Mouse (Mus musculus): ENCODE data around the gene Scamp1.

Scamp1 gene

GRCm38 (mm10) chr13:94174577-94175279, 110.9 kb downstream of the Scamp1 start:
- DNase-seq = peak; percentile 66 to 69

- peak; percentile 79 for DNase-seq
These were observed 111.8 kb downstream of the Scamp1 start for GRCm38 (mm10) chr13:94173633-94174576.

GRCm38 (mm10) chr13:94172533-94173310, 112.9 kb downstream of the Scamp1 start:
- DNase-seq = no peak

GRCm38 (mm10) chr13:94171612-94172011, 114.0 kb downstream of the Scamp1 start:
- DNase-seq = no peak

- no peak for DNase-seq
These were observed 116.2 kb downstream of the Scamp1 start for GRCm38 (mm10) chr13:94169325-94169916.

- no peak for DNase-seq
These were observed 117.3 kb downstream of the Scamp1 start for GRCm38 (mm10) chr13:94168319-94168718.

- DNase-seq = no peak
These were observed 121.2 kb downstream of the Scamp1 start for GRCm38 (mm10) chr13:94164501-94164900.

- DNase-seq = no peak
These were observed 126.0 kb downstream of the Scamp1 start for GRCm38 (mm10) chr13:94159478-94160220.

GRCm38 (mm10) chr13:94158864-94159477, 126.7 kb downstream of the Scamp1 start:
- DNase-seq = no peak

GRCm38 (mm10) chr13:94155657-94156429, 129.8 kb downstream of the Scamp1 start:
- peak in 1 of 2 experiments; percentile 36 for DNase-seq

- DNase-seq = no peak
These were observed 131.0 kb downstream of the Scamp1 start for GRCm38 (mm10) chr13:94154512-94155296.

- DNase-seq = no peak
These were observed 132.0 kb downstream of the Scamp1 start for GRCm38 (mm10) chr13:94153658-94154057.

- DNase-seq = no peak
These were observed 132.8 kb downstream of the Scamp1 start for GRCm38 (mm10) chr13:94152836-94153235.
